Mouse (Mus musculus) left cerebral cortex, postnatal 36 days (tissue): Measurements from ENCODE around the gene Usp12. TPM values are rescaled to one million over a fixed set of nuclear protein-coding genes. Genes with fewer than 3 reads are reported as not detected.

ENCODE experiments used
- DNase-seq, 2 experiments: peaks; one replicate each; pipeline ENCODE4 v3.0.0; 2021 to 2022; ENCODE audit warnings: low spot score in 2 of 2, mixed read lengths in 1 of 2
- intact Hi-C: fragments of 180-260 bp; cut with DNase I; formaldehyde crosslinking; loops from one replicate; pipeline ENCODE4 v1.15.1; 2025
- total RNA-seq, 2 experiments: library from RNA; stranded (reverse); gene quantifications; 2 replicates each; pipeline ENCODE4 v1.2.3; 2021

Gene Usp12
- total RNA-seq, 2 experiments from 2014 or later, result 56.2 to 57.8 TPM

DNA sequence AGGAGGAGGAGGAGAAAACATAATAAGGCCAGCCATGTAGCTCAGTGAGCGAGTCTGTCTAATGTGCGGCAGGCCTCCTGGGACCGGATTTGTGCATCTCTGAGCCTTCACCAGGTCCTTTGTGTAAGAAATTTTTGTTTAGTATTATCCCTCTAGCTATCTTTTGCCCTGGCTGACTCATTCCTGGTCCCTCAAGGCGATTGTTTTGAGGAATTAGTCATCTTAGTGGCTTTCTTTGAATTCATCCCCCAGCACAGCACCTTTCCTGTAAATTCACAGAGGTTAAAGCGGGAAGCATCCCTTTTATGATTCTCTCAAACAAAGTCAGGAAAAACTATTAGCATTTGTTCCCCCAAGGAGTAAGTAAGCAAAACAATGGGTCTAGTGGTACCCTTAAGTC is 18.1 kb upstream of the Usp12 start:
- intact Hi-C loops, result no loop called here
- no peak for DNase-seq

- intact Hi-C loops, result no loop called here
- DNase-seq, result no peak
Measured at GRCm38 (mm10) chr5:146809951-146810350, 15.1 kb upstream of the Usp12 start.

- no peak for DNase-seq
- intact Hi-C loops, result no loop called here
Measured at GRCm38 (mm10) chr5:146806004-146806430, 11.2 kb upstream of the Usp12 start.

DNA sequence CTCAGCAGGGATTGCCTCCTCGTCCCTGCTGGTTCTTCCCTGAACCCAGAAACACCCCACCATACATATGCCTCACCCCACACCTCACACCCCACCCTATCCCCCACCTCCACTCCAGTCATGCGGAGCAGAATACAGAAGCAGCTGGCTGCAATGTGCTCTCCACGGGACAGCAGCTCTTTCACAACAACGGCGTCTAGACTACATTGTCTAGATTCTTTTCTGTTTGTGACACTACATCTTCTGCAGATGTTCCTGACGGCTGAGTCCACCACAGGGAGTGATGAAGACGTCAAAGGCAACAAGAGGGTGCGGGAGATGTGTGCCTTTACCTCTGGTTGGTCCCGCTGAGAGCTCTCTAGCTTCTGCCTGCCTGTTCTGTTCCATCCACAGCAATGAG is 3.2 kb upstream of the Usp12 start:
- intact Hi-C loops, result no loop called here
- DNase-seq, result no peak

DNA sequence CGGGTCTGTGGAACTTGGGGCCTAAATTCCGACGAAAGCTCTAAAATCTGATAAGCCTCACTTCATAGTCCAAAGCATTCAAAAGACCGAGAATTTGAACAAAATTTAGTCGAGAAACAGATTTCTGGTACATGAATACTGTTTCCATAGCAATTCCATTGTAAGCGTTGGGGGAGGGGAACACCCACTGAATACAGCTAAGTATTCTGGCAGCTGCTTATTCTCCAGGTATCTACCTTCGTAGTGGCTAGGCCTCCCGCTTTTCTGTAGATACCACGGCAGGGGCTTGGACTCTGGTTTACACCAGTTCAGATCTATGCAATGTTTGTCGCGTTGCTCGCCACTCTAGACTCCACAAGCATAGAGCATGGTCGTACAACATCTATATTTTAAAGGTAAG is 922 bp upstream of the Usp12 start:
- no peak for DNase-seq
- intact Hi-C loops, result loop anchor here (2.0 kb wide), 1 partner anchor 37 kb away; the partner anchor contains the start of gene Rpl21

DNA sequence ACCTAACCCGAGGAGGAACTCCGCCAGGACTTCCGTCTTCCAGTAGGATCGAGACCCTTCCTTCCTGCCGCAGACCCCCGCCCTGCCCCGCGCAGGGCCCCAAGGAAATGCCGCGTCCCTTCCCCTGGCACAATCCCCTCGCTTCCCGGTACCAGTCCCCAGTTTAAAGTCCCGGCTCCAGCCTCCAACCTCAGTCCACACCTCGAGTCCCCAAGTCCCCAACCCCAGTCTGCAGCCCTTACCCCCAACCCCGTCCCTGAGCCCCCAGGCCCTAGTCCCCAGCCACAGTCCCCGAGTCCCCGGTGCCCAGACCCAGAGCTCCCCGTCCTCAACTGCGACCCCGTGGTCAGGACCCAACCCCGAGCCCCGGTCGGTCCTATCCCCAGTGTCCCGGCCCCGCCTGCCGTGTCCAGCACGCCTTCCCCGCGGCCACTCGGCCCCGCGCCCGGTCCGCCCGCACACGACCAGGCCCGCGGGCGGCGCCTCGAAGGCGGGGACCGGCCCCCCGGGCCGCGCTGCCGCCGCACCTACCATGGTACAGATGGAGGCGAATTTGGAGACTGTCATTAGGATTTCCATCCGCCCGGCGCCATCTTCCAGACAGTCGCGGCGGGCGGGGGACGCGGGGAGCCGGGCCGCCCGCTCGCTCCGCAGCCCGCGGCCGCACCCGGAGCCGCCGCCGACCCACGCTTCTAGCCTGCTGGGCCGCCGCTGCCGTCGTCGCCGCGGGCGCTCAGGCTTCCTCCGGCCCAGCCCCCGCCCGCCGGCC is 538 bp downstream of the Usp12 start:
- peak in 1 of 2 experiments; percentile 27 for DNase-seq
- intact Hi-C loops, result loop anchor here (2.0 to 5.0 kb wide), 2 partner anchors 39 to 67 kb away; partner anchors contain the start of gene Rpl21

DNA sequence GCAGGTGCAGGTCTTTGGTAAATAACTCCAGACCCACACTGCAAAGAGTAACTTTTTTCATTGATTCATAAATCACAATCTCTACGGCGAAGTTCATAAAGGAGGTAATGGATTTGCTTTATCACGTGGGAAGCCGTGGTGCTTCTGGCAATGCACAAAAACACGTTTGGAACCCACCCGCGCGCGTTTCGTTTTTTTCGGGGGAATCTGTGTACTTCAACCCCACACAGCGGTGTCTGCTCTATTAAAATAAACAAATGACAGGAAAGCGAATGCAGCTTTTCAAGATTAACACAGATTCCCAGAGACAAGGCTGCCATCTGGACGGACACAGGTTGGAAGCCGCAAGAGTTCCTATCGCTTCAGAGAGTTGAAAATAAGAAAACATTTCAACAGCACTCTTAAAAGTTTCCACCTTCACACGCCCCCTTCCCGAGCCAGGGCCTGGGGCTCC is 1.1 kb downstream of the Usp12 start:
- no peak for DNase-seq
- intact Hi-C loops, result loop anchor here (2.0 to 5.0 kb wide), 2 partner anchors 39 to 66 kb away; partner anchors contain the start of gene Rpl21

- no peak for DNase-seq
- intact Hi-C loops, result loop anchor here (5.0 kb wide), 1 partner anchor 65 kb away; no protein-coding TSS in a partner anchor
Measured at GRCm38 (mm10) chr5:146792140-146792791, 2.5 kb downstream of the Usp12 start.

GRCm38 (mm10) chr5:146790944-146791343 is 3.9 kb downstream of the Usp12 start:
- DNase-seq, result peak in 1 of 2 experiments; percentile 36
- intact Hi-C loops, result loop anchor here (5.0 kb wide), 1 partner anchor 64 kb away; no protein-coding TSS in a partner anchor

GRCm38 (mm10) chr5:146789413-146789812 is 5.4 kb downstream of the Usp12 start:
- intact Hi-C loops, result no loop called here
- DNase-seq, result no peak

DNA sequence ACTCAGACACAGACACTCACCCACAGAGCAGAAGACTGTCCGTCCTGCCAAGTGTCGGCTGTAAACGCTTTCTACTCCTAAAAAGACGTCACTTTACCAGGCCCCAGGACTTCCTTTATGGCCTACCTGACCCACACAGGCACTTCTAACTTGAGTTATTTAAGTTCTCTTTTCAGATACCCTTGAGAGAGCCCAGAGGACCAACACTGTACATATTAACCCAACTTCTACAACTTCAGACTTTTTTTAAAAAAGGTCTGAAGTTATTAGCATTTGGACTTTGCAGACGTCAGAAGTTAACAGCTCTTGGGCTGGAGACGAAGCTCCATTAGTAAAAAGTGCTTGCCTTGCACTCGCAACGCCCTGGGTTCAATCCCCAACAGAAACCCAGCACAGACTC is 8.7 kb downstream of the Usp12 start:
- no peak for DNase-seq
- intact Hi-C loops, result no loop called here

DNA sequence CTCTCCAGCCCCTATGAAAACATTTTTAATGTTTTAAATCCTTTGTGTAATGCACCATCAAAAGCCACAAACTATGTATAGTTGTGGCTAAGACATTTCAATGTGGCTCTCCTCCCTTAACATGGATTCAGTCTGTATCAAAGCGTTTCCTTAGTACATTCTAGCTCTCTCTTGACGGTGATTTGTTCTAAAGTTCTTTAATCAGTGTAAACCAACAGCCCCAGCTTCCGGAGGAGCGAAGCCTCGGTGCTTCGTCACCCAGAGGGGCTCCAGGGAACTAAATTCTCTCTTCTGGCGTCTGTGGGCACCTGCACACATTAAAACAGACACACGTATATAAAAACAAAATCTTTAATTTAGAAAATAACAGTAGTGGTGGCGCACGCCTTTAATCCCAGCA is 10.9 kb downstream of the Usp12 start:
- intact Hi-C loops, result no loop called here
- no peak for DNase-seq

- intact Hi-C loops, result no loop called here
- DNase-seq, result no peak
Measured at GRCm38 (mm10) chr5:146783300-146783699, 11.5 kb downstream of the Usp12 start.

- no peak for DNase-seq
- intact Hi-C loops, result no loop called here
Measured at GRCm38 (mm10) chr5:146781663-146782062, 13.1 kb downstream of the Usp12 start.

DNA sequence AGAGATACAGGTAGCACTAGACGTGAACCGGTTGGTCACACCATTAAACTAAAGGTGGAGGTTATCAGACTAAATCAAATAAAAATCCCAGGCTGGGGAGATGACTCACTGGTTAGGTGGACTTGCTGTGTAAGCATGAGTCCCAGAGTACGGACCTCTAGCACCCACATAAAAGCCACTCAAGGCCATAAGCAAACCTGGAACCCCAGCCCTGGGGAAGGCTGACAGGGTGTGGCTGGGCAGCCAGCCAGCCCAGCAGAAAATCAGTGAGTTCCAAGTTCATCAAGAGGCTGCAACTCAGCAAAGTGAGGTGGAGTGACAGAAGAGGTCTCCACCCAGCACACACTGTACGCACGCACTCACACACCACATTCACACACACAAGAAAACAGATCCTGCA is 14.9 kb downstream of the Usp12 start:
- intact Hi-C loops, result no loop called here

DNA sequence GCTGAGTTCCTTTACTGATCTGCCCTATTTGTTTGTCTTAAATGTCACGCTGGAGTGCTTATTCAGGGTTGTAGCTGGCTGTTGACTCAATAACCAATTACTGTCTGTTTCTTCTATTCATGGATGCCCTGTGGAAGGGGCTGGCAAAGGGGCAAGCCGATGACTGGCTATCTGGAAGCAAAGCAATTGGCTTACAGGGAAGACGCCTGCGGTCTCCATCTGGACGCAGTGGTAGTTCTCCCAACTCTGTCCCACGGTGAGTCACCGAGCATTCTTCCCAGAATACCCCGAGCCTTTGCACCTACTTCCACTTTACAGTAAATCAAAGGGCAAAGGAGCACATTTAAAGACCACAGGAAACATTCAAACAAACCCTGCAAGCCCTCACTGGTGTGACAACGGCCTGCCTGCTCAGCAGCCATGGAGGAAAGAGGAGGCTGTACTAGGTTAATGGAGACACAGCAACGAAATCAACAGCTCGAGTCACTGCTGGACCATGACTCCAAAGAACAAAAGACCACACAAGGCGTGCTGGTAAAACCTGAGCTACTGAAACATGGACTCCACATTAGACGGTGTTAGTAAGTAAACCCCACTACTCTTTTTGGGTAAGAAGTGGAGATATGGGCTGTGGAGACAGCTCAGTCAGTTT is 17.7 kb downstream of the Usp12 start:
- DNase-seq, result no peak
- intact Hi-C loops, result no loop called here

More for the DNA sequence above, 14.9 kb downstream of the Usp12 start:
- no peak for DNase-seq

- intact Hi-C loops, result no loop called here
- DNase-seq, result no peak
Measured at GRCm38 (mm10) chr5:146771982-146772381, 22.8 kb downstream of the Usp12 start.

GRCm38 (mm10) chr5:146770002-146770848 is 24.6 kb downstream of the Usp12 start:
- no peak for DNase-seq
- intact Hi-C loops, result no loop called here

- intact Hi-C loops, result loop anchor here (2.0 kb wide), 1 partner anchor 67 kb away; the partner anchor contains the start of gene Rpl21
- no peak for DNase-seq
Measured at GRCm38 (mm10) chr5:146765791-146766190, 29.0 kb downstream of the Usp12 start.
